In the genomic region with DNA sequence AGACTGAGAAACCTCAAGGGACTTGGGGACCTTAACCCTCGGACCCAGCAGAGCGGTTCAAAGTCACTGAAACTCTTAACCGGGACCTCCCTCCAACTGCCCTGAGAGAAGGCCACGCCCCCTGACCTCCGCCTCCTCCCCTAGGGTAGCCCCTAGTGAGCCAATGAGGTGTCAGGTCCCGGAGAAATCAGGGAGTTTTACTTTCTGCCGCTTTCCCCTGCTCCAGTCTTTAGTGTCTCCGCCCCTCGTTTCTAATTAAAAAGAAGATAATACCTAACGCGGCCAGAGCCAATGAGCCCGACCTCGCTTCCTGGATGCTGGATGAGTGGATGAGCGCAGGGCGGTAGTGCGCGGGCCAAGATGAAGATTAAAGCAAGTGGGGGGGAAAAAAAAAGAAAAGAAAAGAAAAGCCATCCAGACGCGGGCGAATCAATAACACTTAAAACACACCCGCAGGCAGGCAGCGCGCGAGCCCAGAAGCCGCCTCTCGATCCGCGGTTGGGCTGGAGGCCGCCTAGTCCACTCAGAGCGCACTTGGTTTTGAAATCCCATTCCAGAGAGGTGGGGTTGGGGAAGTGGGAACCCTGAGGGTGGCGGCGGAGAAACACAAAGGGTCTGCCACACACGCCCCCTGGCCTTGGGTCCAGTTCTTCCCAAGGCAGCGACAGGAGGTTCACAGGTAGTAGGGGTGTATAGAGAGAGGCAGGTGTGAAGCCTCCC, we compare ENCODE assay signal across 9 mouse cellular contexts. TPM values are rescaled to one million over a fixed set of nuclear protein-coding genes. Genes with fewer than 3 reads are reported as not detected.
DNase-seq lines count a peak whose midpoint lies in the region; ATAC-seq and TF ChIP-seq lines count a peak whose summit lies in the region.
"Had no signal": no experiment of that assay in that cellular context is flagged by ENCODE, and none has a peak within 500 bp of the region (broad histone marks: within the 10 kb centered on the region; RNA-seq: fewer than 3 reads in every experiment).

No protein-coding gene starts in this region.

- WGBS in hindbrain, embryonic 13.5 days, result under 1% methylated on average over 34 of the region's 34 CpGs
- WGBS in limb, embryonic 15.5 days, result under 1% methylated on average over 34 of the region's 34 CpGs

- peaks cover 67% of the 10 kb centered on the region for H3K27me3 ChIP-seq in hindbrain, embryonic 13.5 days
- H3K27me3 ChIP-seq in limb, embryonic 15.5 days, result peaks cover 79% of the 10 kb centered on the region

- H3K4me1 ChIP-seq in hindbrain, embryonic 13.5 days (replicated peaks), result peaks cover 23% of the 10 kb centered on the region
- peaks cover 24% of the 10 kb centered on the region for H3K4me1 ChIP-seq in limb, embryonic 15.5 days

- peaks cover 12% of the 10 kb centered on the region; the same call in 1 of the 2 replicates for H3K36me3 ChIP-seq in hindbrain, embryonic 13.5 days
- no peaks in the 10 kb centered on the region for H3K36me3 ChIP-seq in limb, embryonic 15.5 days

- no peak for ATAC-seq in hindbrain, embryonic 13.5 days (ENCODE audit: low FRiP score)
- ATAC-seq in limb, embryonic 15.5 days (ENCODE audit: insufficient number of reproducible peaks, low FRiP score, low TSS enrichment, low read depth), result no peak

- peak overlapping the region; percentile 19; the same call in 1 of the 2 replicates for H3K4me3 ChIP-seq in gastrocnemius, adult 2 months
- H3K4me3 ChIP-seq in hindbrain, embryonic 13.5 days, result peak overlapping the region; percentile 68
- peak overlapping the region; percentile 50 for H3K4me3 ChIP-seq in limb, embryonic 15.5 days

- H3K27ac ChIP-seq in gastrocnemius, adult 2 months, result no peak overlapping the region
- H3K27ac ChIP-seq in hindbrain, embryonic 13.5 days, result peak overlapping the region; percentile 40; the same call in 1 of the 2 replicates
- no peak overlapping the region for H3K27ac ChIP-seq in limb, embryonic 15.5 days

- DNase-seq in gastrocnemius, adult 2 months, result peak; percentile 27
- no peak for DNase-seq in gastrocnemius, postnatal 10 days
- DNase-seq in cerebellum, postnatal 10 days, result peak; percentile 53 to 63
- DNase-seq in retina, postnatal 1 day, result peak; percentile 44
- no peak for DNase-seq in frontal cortex, postnatal 14 days (ENCODE audit: low spot score in 2 of 2)
- DNase-seq in thymus, adult 18-20 months, result no peak

- H3K4me2 ChIP-seq in hindbrain, embryonic 13.5 days, result peak overlapping the region; percentile 99
- H3K4me2 ChIP-seq in limb, embryonic 15.5 days, result peak overlapping the region; percentile 97

- TF ChIP-seq CTCF in gastrocnemius, adult 2 months (IDR thresholded peaks at IDR 0.05), result no peak

- no peaks in the 10 kb centered on the region for H3K9me3 ChIP-seq in hindbrain, embryonic 13.5 days
- no peaks in the 10 kb centered on the region for H3K9me3 ChIP-seq in limb, embryonic 15.5 days

- peak overlapping the region; percentile 80 for H3K9ac ChIP-seq in hindbrain, embryonic 13.5 days
- no peak overlapping the region for H3K9ac ChIP-seq in limb, embryonic 15.5 days

- intact Hi-C loops in gastrocnemius, adult 2 months (cut with DNase I), result loop anchor here (5.0 kb wide), 1 partner anchor 242 kb away; no protein-coding TSS in a partner anchor

RNA-seq across cellular contexts. Expression of gene Wnt7a, which starts 1.6 kb away (rescaled TPM):
- total RNA-seq in gastrocnemius, adult 2 months (2021), result not detected
- not detected for total RNA-seq in gastrocnemius, postnatal 10 days (2021)
- 10.5 and 11.5 TPM in 2 replicates for polyA plus RNA-seq in hindbrain, embryonic 13.5 days (2015; fragmentation: Nextera tagmentation; extraction: Ambion mirVana)
- polyA plus RNA-seq in limb, embryonic 15.5 days (2015; fragmentation: Nextera tagmentation; extraction: Ambion mirVana), result 4.1 and 4.5 TPM in 2 replicates
- polyA plus RNA-seq: small intestine, adult 2 months had no signal

Comparison
In these comparisons a context has a peak if more than half of its experiments do, and no peak if none do; other contexts are left out.
1. DNase-seq: peak in gastrocnemius, adult 2 months (single experiment), cerebellum, postnatal 10 days (2 of 2) and retina, postnatal 1 day (single experiment); none in gastrocnemius, postnatal 10 days (single experiment), frontal cortex, postnatal 14 days (0 of 2) and thymus, adult 18-20 months (0 of 2).
2. Peak in every context shown above with its lines, with median percentiles within 50 percentile points of each other: H3K4me3 ChIP-seq.